Mouse (Mus musculus) lung, adult 2 months (tissue): ENCODE data around the gene Mrgprb8. TPM values are rescaled to one million over a fixed set of nuclear protein-coding genes. Genes with fewer than 3 reads are reported as not detected.
"Not testable (repeated sequence)": the region's sequence is repeated elsewhere in the genome, so short reads cannot be mapped to it uniquely, and the experiment has no call there.

Experiments
- DNase-seq: peaks from one replicate; pipeline ENCODE4 v3.0.0; 2022
- H3K4me1 ChIP-seq: fragments of 200-500 bp; 2 replicates; pipeline ENCODE4 v1.6.1; 2011; ENCODE audit warnings: low read length; ENCODE audit not compliant: control insufficient read depth, insufficient read depth
- H3K4me3 ChIP-seq: fragments of 200-500 bp; replicated peaks from 2 replicates; pipeline ENCODE3; 2011; ENCODE audit warnings: low read depth, mild to moderate bottlenecking, control low read depth, low read length; ENCODE audit errors: extremely low read depth
- CTCF ChIP-seq: fragments of 200-500 bp; IDR thresholded peaks from 2 replicates; pipeline ENCODE4 v1.5.1; 2011; ENCODE audit warnings: mild to moderate bottlenecking, low read length, control low read depth; ENCODE audit not compliant: insufficient read depth
- POLR2A ChIP-seq: fragments of 200-500 bp; IDR thresholded peaks from 2 replicates; pipeline ENCODE4 v1.6.1; 2011; ENCODE audit warnings: low read depth, mild to moderate bottlenecking, control low read depth, low read length, borderline replicate concordance; ENCODE audit errors: extremely low read depth
- WGBS: fragments of 180-500 bp; shearing (Covaris S2); methylation state at CpG from one replicate; pipeline ENCODE4 v1.1.7; 2018; 5-methylcytosine and 5-hydroxymethylcytosine counted together
- polyA plus RNA-seq: library from polyadenylated mRNA; depleted of rRNA; stranded (reverse); fragments of >200 nt; gene quantifications from 2 replicates; pipeline ENCODE4 v1.2.3, GENCODE M21; 2012; rRNA removed

The Mrgprb8 gene
- polyA plus RNA-seq, result not detected in 2 replicates

GRCm38 (mm10) chr7:48388226-48388625 is at the start of gene Mrgprb8:
Mrgprb8 (plus strand) TSS chr7:48388526.
- DNase-seq, result no peak
- Histone ChIP-seq H3K4me1 (no peaks in the 10 kb centered on the region), H3K4me3 (no peak within 1 kb of the TSS)
- no peak for TF ChIP-seq POLR2A
- 59% methylated on average over 2 of the region's 2 CpGs for WGBS

- not testable (repeated sequence) for H3K4me3 ChIP-seq, DNase-seq, H3K4me1 ChIP-seq
- 75% methylated on average over 3 of the region's 3 CpGs for WGBS
Measured at GRCm38 (mm10) chr7:48435936-48436335, 47.6 kb downstream of the Mrgprb8 start.

- H3K4me1 ChIP-seq, result no peaks in the 10 kb centered on the region
- H3K4me3 ChIP-seq, result no peak overlapping the region
- TF ChIP-seq CTCF, result no peak
- TF ChIP-seq POLR2A, result no peak
- whole genome bisulfite sequencing, result 42% methylated on average over 3 of the region's 3 CpGs
- DNase-seq, result no peak
Measured at GRCm38 (mm10) chr7:48436581-48436980, 48.3 kb downstream of the Mrgprb8 start.

Other genes starting within 250 kb of the Mrgprb8 start
- not detected in 2 replicates for gene Mrgprb5, start 219.5 kb upstream of the Mrgprb8 start, polyA plus RNA-seq
- gene Mrgprb4, start 189.2 kb upstream of the Mrgprb8 start, polyA plus RNA-seq, result not detected in 2 replicates
- 0.03 and 0.07 TPM in 2 replicates for gene Mrgprb1, start 67.8 kb downstream of the Mrgprb8 start, polyA plus RNA-seq
- 0.06 TPM in 1 of 2 replicates, not detected in the other for gene Mrgprx2, start 110.8 kb downstream of the Mrgprb8 start, polyA plus RNA-seq
- 0.07 and 0.24 TPM in 2 replicates for gene Mrgprb2, start 169.6 kb downstream of the Mrgprb8 start, polyA plus RNA-seq